ENCODE assay signal across 9 mouse cellular contexts in the genomic region with DNA sequence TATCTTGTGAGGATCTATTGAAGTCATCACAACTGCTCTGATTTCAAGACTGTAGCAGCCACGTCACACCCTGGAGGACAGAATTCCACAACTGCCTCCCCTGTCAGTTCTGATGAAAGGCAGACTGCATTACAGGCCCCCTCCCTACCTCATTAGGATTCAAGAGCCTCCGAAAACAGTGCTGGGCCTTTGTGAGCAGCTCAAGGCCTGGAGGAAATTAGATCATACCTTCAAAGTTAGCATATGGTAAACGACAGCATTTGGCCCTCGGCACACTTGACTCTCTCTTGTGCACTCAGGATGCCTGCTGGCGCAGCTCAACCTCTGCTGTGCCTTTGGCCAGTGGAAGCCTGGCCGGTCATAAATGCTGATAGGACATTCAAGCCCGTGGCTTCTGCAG.
DNase-seq lines count a peak whose midpoint lies in the region; ATAC-seq and TF ChIP-seq lines count a peak whose summit lies in the region.
"Had no signal": no experiment of that assay in that cellular context is flagged by ENCODE, and none has a peak within 500 bp of the region (broad histone marks: within the 10 kb centered on the region; RNA-seq: fewer than 3 reads in every experiment).

No protein-coding gene starts in this region.

- no peak overlapping the region for H3K4me3 ChIP-seq in heart, embryonic 12.5 days
- no peak overlapping the region for H3K4me3 ChIP-seq in midbrain, embryonic 14.5 days (replicated peaks; ENCODE audit: low read depth, low read length)
- no peak overlapping the region for H3K4me3 ChIP-seq in lung, adult 2 months (replicated peaks; ENCODE audit: extremely low read depth, low read depth, low read length)

- no peak overlapping the region for H3K9ac ChIP-seq in heart, embryonic 12.5 days
- H3K9ac ChIP-seq in midbrain, embryonic 14.5 days (replicated peaks; ENCODE audit: low read length), result no peak overlapping the region

- peak overlapping the region; percentile 1; the same call in 1 of the 2 replicates for H3K4me2 ChIP-seq in heart, embryonic 12.5 days
- no peak overlapping the region for H3K4me2 ChIP-seq in midbrain, embryonic 14.5 days (ENCODE audit: low read length)

- H3K36me3 ChIP-seq in heart, embryonic 12.5 days, result peaks cover 28% of the 10 kb centered on the region
- peaks cover 10% of the 10 kb centered on the region; the same call in 1 of the 2 replicates for H3K36me3 ChIP-seq in midbrain, embryonic 14.5 days (ENCODE audit: control insufficient read depth, insufficient read depth, low read length)

- 16% methylated on average over 7 of the region's 7 CpGs for WGBS in heart, embryonic 12.5 days
- WGBS in midbrain, embryonic 14.5 days, result 27% methylated on average over 7 of the region's 7 CpGs
- 59% methylated on average over 7 of the region's 7 CpGs for WGBS in lung, adult 2 months

- DNase-seq in heart, adult 18-20 months, result no peak
- DNase-seq in cerebellum, adult 9-11 months, result peak; percentile 89
- peak; percentile 35 for DNase-seq in heart, postnatal 4 days
- DNase-seq in midbrain, embryonic 14.5 days, result peak; percentile 61
- DNase-seq in lung, adult 2 months, result no peak
- no peak for DNase-seq in layer of hippocampus, postnatal 36 days
- no peak for DNase-seq in gastrocnemius, postnatal 10 days
- DNase-seq: kidney, postnatal 36 days had no signal

- H3K9me3 ChIP-seq in heart, embryonic 12.5 days (replicated peaks), result no peaks in the 10 kb centered on the region
- H3K9me3 ChIP-seq in midbrain, embryonic 14.5 days (ENCODE audit: control insufficient read depth, low read length), result no peaks in the 10 kb centered on the region

- H3K27ac ChIP-seq in heart, embryonic 12.5 days (ENCODE audit: poor library complexity, severe bottlenecking), result peak overlapping the region; percentile 76
- H3K27ac ChIP-seq in midbrain, embryonic 14.5 days (replicated peaks; ENCODE audit: low read depth, low read length), result peak overlapping the region; percentile 49; the same call in 1 of the 2 replicates

- TF ChIP-seq POLR2A in lung, adult 2 months (IDR thresholded peaks at IDR 0.05; ENCODE audit: borderline replicate concordance, extremely low read depth, low read depth, low read length), result no peak

- peak; percentile 70 for ATAC-seq in heart, embryonic 12.5 days (ENCODE audit: insufficient number of reproducible peaks, low FRiP score)
- peak; percentile 55; the same call in 1 of the 2 replicates for ATAC-seq in midbrain, embryonic 14.5 days (ENCODE audit: low FRiP score, low TSS enrichment)

- peaks cover 30% of the 10 kb centered on the region for H3K4me1 ChIP-seq in heart, embryonic 12.5 days (replicated peaks)
- peaks cover 11% of the 10 kb centered on the region; the same call in 1 of the 2 replicates for H3K4me1 ChIP-seq in midbrain, embryonic 14.5 days (ENCODE audit: control insufficient read depth, insufficient read depth, low read length)
- no peaks in the 10 kb centered on the region for H3K4me1 ChIP-seq in lung, adult 2 months (ENCODE audit: control insufficient read depth, insufficient read depth, low read length)

- TF ChIP-seq CTCF in lung, adult 2 months (IDR thresholded peaks at IDR 0.05; ENCODE audit: insufficient read depth, low read length), result no peak

- H3K27me3 ChIP-seq in heart, embryonic 12.5 days (replicated peaks), result no peaks in the 10 kb centered on the region
- H3K27me3 ChIP-seq in midbrain, embryonic 14.5 days (ENCODE audit: control insufficient read depth, insufficient read depth, low read length), result no peaks in the 10 kb centered on the region

Comparison
In these comparisons a context has a peak if more than half of its experiments do, and no peak if none do; other contexts are left out.
1. DNase-seq: peak in cerebellum, adult 9-11 months (single experiment), heart, postnatal 4 days (single experiment) and midbrain, embryonic 14.5 days (single experiment); none in heart, adult 18-20 months (0 of 2), lung, adult 2 months (single experiment), layer of hippocampus, postnatal 36 days (0 of 2) and gastrocnemius, postnatal 10 days (single experiment).